Mouse (Mus musculus): ENCODE measurements around the gene Adgrg6.

DNA sequence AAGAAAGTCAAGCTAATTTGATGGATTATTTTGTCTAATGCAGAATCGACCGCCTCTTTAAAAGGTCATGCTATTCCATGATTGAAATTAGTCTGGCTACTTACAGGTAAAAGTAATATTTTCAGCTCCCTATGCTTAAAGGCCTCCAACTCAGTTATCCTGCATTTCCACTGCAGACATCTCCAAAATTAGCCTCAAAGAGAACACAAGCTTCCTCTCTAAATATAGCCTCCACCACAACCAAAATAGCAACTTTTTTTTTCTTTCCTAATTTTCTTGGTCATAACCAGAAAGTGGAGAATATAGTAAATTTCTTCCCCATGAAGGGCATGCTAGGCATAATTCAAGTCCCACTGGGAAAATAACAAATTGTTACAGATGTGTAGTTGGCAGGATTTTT lies 182.2 kb downstream of the Adgrg6 start:
- TF ChIP-seq POLR2A (IDR thresholded peaks at IDR 0.05; ENCODE audit: extremely low read depth, insufficient read depth, low read length) (no peak), CTCF (IDR thresholded peaks at IDR 0.05; ENCODE audit: low read depth, low read length) (no peak)

All from liver, adult 2 months (tissue).